Mouse (Mus musculus) MEL (cell line): ENCODE measurements around the gene Svbp. TPM values are rescaled to one million over a fixed set of nuclear protein-coding genes. Genes with fewer than 3 reads are reported as not detected.

Source experiments
- DNase-seq: peaks from one replicate; pipeline ENCODE4 v3.0.0; 2011; ENCODE audit warnings: low read depth, low spot score
- H3K27ac ChIP-seq: 2 replicates; pipeline ENCODE4 v1.5.1; 2012; ENCODE audit warnings: low read depth, mild to moderate bottlenecking, control low read depth, low read length, moderate library complexity; ENCODE audit not compliant: control insufficient read depth
- H3K27me3 ChIP-seq, 2 experiments: fragments of 150-350 bp in 1 of 2; sonication (generic) in 1 of 2; 2 replicates each; pipeline ENCODE4 v1.6.1; 2012; ENCODE audit warnings: low read length in 2 of 2, mild to moderate bottlenecking in 2 of 2, improper control_type of control experiment in 1 of 2, moderate library complexity in 1 of 2; ENCODE audit not compliant: insufficient read depth in 2 of 2, control insufficient read depth in 1 of 2
- H3K36me3 ChIP-seq, 2 experiments: 2 replicates each; pipeline ENCODE4 v1.6.1; 2012 to 2014; ENCODE audit warnings: low read length in 2 of 2, improper control_type of control experiment in 1 of 2, inconsistent platforms in 1 of 2, mild to moderate bottlenecking in 1 of 2; ENCODE audit not compliant: insufficient read depth in 2 of 2, control insufficient read depth in 1 of 2
- H3K4me1 ChIP-seq, 2 experiments: fragments of 150-350 bp in 1 of 2; sonication (generic) in 1 of 2; 2 replicates each; pipeline ENCODE4 v1.6.1; 2012; ENCODE audit warnings: low read length in 2 of 2, improper control_type of control experiment in 1 of 2, mild to moderate bottlenecking in 1 of 2; ENCODE audit not compliant: insufficient read depth in 2 of 2, control insufficient read depth in 1 of 2
- H3K4me3 ChIP-seq, 2 experiments: fragments of 150-350 bp in 1 of 2; sonication (generic) in 1 of 2; 2 replicates each; pipeline ENCODE4 v1.5.1; 2012; ENCODE audit warnings: low read depth in 2 of 2, low read length in 2 of 2, mild to moderate bottlenecking in 2 of 2, moderate library complexity in 2 of 2, control low read depth in 1 of 2, improper control_type of control experiment in 1 of 2; ENCODE audit not compliant: control insufficient read depth in 1 of 2, insufficient read depth in 1 of 2
- H3K79me2 ChIP-seq: 2 replicates; pipeline ENCODE4 v1.6.1; 2012; ENCODE audit warnings: mild to moderate bottlenecking, low read length, moderate library complexity; ENCODE audit not compliant: control insufficient read depth, poor library complexity, insufficient read depth
- H3K9ac ChIP-seq: 2 replicates; pipeline ENCODE4 v1.6.1; 2012; ENCODE audit warnings: low read depth, mild to moderate bottlenecking, control low read depth, low read length, moderate library complexity; ENCODE audit not compliant: control insufficient read depth, poor library complexity, severe bottlenecking
- H3K9me3 ChIP-seq: fragments of 150-350 bp; sonication (generic); replicated peaks from 2 replicates; pipeline ENCODE4 v1.6.1; 2012; ENCODE audit warnings: mild to moderate bottlenecking, low read length, improper control_type of control experiment, moderate library complexity; ENCODE audit not compliant: insufficient read depth
- E2F4 ChIP-seq: IDR thresholded peaks from 2 replicates; pipeline ENCODE4 v1.6.1; 2011; ENCODE audit warnings: low read depth, low read length, improper control_type of control experiment, borderline replicate concordance
- EP300 ChIP-seq, 2 experiments: IDR thresholded peaks; 2 replicates each; pipeline ENCODE4 v1.6.1; 2011; ENCODE audit warnings: improper control_type of control experiment in 2 of 2, low read length in 2 of 2, low read depth in 1 of 2, mild to moderate bottlenecking in 1 of 2
- HCFC1 ChIP-seq: IDR thresholded peaks from 2 replicates; pipeline ENCODE4 v1.6.1; 2012; ENCODE audit warnings: low read depth, mild to moderate bottlenecking, inconsistent platforms, low read length, improper control_type of control experiment, moderate library complexity
- MAFK ChIP-seq: IDR thresholded peaks from 2 replicates; pipeline ENCODE4 v1.6.1; 2011; ENCODE audit warnings: low read depth, mild to moderate bottlenecking, low read length, improper control_type of control experiment, borderline replicate concordance
- MAZ ChIP-seq: IDR thresholded peaks from 2 replicates; pipeline ENCODE4 v1.6.1; 2012; ENCODE audit warnings: low read depth, mild to moderate bottlenecking, inconsistent platforms, low read length, improper control_type of control experiment
- NELFE ChIP-seq: IDR thresholded peaks from 2 replicates; pipeline ENCODE4 v1.6.1; 2011; ENCODE audit warnings: low read depth, low read length, improper control_type of control experiment
- POLR2A ChIP-seq, 2 experiments: IDR thresholded peaks; 2 replicates each; pipeline ENCODE4 v1.6.1; 2011 to 2012; ENCODE audit warnings: low read length in 2 of 2, mild to moderate bottlenecking in 2 of 2, control low read depth in 1 of 2, improper control_type of control experiment in 1 of 2, low read depth in 1 of 2, moderate library complexity in 1 of 2; ENCODE audit not compliant: control insufficient read depth in 1 of 2, insufficient read depth in 1 of 2, poor library complexity in 1 of 2
- RAD21 ChIP-seq: IDR thresholded peaks from 2 replicates; pipeline ENCODE4 v1.6.1; 2011; ENCODE audit warnings: mild to moderate bottlenecking, low read depth, low read length, improper control_type of control experiment
- SMC3 ChIP-seq: IDR thresholded peaks from 2 replicates; pipeline ENCODE4 v1.6.1; 2011; ENCODE audit warnings: low read depth, low read length, improper control_type of control experiment
- TAL1 ChIP-seq: IDR thresholded peaks from 2 replicates; pipeline ENCODE4 v1.6.1; 2012; ENCODE audit warnings: mild to moderate bottlenecking, inconsistent platforms, low read length, moderate library complexity, mixed read lengths
- TBP ChIP-seq: IDR thresholded peaks from 2 replicates; pipeline ENCODE4 v1.8.0; 2011; ENCODE audit warnings: low read depth, low read length, improper control_type of control experiment
- USF2 ChIP-seq, 2 experiments: IDR thresholded peaks; 2 replicates each; pipeline ENCODE4 v1.6.1; 2011 to 2012; ENCODE audit warnings: improper control_type of control experiment in 2 of 2, low read length in 2 of 2, borderline replicate concordance in 1 of 2, inconsistent platforms in 1 of 2, low read depth in 1 of 2, mild to moderate bottlenecking in 1 of 2; ENCODE audit not compliant: insufficient read depth in 1 of 2
- ZKSCAN1 ChIP-seq: IDR thresholded peaks from 2 replicates; pipeline ENCODE4 v1.6.1; 2012; ENCODE audit warnings: low read depth, mild to moderate bottlenecking, inconsistent platforms, low read length, improper control_type of control experiment, moderate library complexity
- polyA plus RNA-seq, 2 experiments: library from polyadenylated mRNA; stranded (reverse) in 1 of 2; unstranded in 1 of 2; fragments of >175 nt in 1 of 2; fragments of >200 nt in 1 of 2; gene quantifications; 2 replicates each; pipeline versions ENCODE4 v1.2.1 to v1.2.4; 2012; ENCODE audit warnings: low replicate concordance in 2 of 2, low read depth in 1 of 2; ENCODE audit not compliant: insufficient read length in 2 of 2, insufficient read depth in 1 of 2, missing spikeins in 1 of 2
- total RNA-seq: library from RNA; depleted of rRNA; stranded (reverse); fragments of 300-350 nt; gene quantifications from 2 replicates; pipeline ENCODE4 v1.2.3, GENCODE M21; 2012; rRNA removed

Gene Svbp
- total and polyA plus RNA-seq, 3 experiments, result 63.7 to 131 TPM; not detected in 1

DNA sequence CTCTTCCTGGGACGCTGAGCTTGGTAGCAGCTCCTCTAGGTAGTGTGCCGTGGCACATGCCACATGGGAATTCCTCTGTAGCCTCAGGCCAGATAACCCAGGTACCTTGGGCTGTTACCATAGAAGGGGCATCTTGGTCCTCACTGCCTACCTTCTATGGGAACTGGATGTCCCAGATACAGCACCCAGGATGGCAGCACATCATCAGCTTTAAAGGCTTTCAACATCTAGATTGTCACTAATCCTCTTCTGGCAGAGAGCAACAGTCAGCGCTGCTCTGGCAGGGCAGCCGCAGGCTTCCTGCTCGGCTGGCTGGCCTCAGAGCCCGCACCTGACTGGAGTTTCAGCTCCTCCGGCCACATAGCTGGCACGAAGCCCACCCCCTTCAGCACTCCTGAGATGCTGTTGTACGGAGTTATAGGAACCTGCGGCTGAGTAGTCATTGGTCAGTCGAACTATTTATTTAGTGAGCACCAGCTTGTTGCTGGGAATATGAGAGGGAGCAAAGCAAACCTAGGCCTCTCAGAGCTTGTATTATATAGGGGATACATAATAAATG is 53.4 kb downstream of the Svbp start:
- Histone ChIP-seq H3K9ac (no peak overlapping the region), H3K79me2 (no peaks in the 10 kb centered on the region), H3K36me3 (no peaks in the 10 kb centered on the region), H3K27ac (no peak overlapping the region), H3K4me3 (no peak overlapping the region)
- TF ChIP-seq TBP, result no peak
- no peak for TF ChIP-seq EP300 (IDR thresholded peaks at IDR 0.05; ENCODE audit: low read depth in 1 of 2, low read length in 2 of 2)
- TF ChIP-seq SMC3, result no peak
- TF ChIP-seq USF2 (IDR thresholded peaks at IDR 0.05; ENCODE audit: borderline replicate concordance in 1 of 2, insufficient read depth in 1 of 2, low read depth in 1 of 2, low read length in 2 of 2), result no peak
- TF ChIP-seq ZKSCAN1, result no peak
- TF ChIP-seq HCFC1, result no peak
- TF ChIP-seq MAZ, result no peak
- TF ChIP-seq MAFK, result no peak
- no peak for TF ChIP-seq POLR2A (IDR thresholded peaks at IDR 0.05; ENCODE audit: control insufficient read depth in 1 of 2, insufficient read depth in 1 of 2, low read depth in 1 of 2, low read length in 2 of 2, poor library complexity in 1 of 2)
- TF ChIP-seq E2F4, result no peak
- TF ChIP-seq NELFE, result no peak
- TF ChIP-seq RAD21, result no peak
- no peak for TF ChIP-seq TAL1
- TF ChIP-seq, all 39 proteins: peak for 0
- DNase-seq, result no peak
- Histone ChIP-seq H3K27me3 (no peaks in the 10 kb centered on the region), H3K9me3 (no peaks in the 10 kb centered on the region), H3K4me1 (no peaks in the 10 kb centered on the region)

Other genes starting within 250 kb of the Svbp start
- not detected in 2 replicates for gene Lao1, start 233.7 kb upstream of the Svbp start, total RNA-seq
- not detected for gene Lao1, start 233.7 kb upstream of the Svbp start, polyA plus RNA-seq
- gene Slc2a1, start 86.6 kb upstream of the Svbp start, total RNA-seq, result 15.9 and 47.3 TPM in 2 replicates
- 10 to 100 TPM in 1 of 2 experiments, not detected in 1; 99.5 TPM for gene Slc2a1, start 86.6 kb upstream of the Svbp start, polyA plus RNA-seq
- gene Zfp691, start 21.1 kb upstream of the Svbp start, total RNA-seq, result 6.3 and 6.7 TPM in 2 replicates
- 1 to 10 TPM in 1 of 2 experiments, not detected in 1; 9.9 TPM for gene Zfp691, start 21.1 kb upstream of the Svbp start, polyA plus RNA-seq
- gene Ermap, start 5.3 kb upstream of the Svbp start, total RNA-seq, result 125 and 138 TPM in 2 replicates
- gene Ermap, start 5.3 kb upstream of the Svbp start, polyA plus RNA-seq, result 100 to 1,000 TPM in 1 of 2 experiments, 10 to 100 TPM in 1; 44.1 to 247 TPM
- gene Tmem269, start 22.9 kb downstream of the Svbp start, total RNA-seq, result not detected in 2 replicates
- gene Tmem269, start 22.9 kb downstream of the Svbp start, polyA plus RNA-seq, result under 1 TPM in 1 of 2 experiments, not detected in 1; 0.07 TPM
- 12.3 and 12.8 TPM in 2 replicates for gene AU022252, start 37.4 kb downstream of the Svbp start, total RNA-seq
- gene AU022252, start 37.4 kb downstream of the Svbp start, polyA plus RNA-seq, result 10 to 100 TPM in 1 of 2 experiments, not detected in 1; 24.9 TPM
- 12.9 and 15.7 TPM in 2 replicates for gene P3h1, start 37.6 kb downstream of the Svbp start, total RNA-seq
- gene P3h1, start 37.6 kb downstream of the Svbp start, polyA plus RNA-seq, result 10 to 100 TPM in 1 of 2 experiments, not detected in 1; 30.2 TPM
- gene Cldn19, start 60.1 kb downstream of the Svbp start, total RNA-seq, result not detected in 2 replicates
- gene Cldn19, start 60.1 kb downstream of the Svbp start, polyA plus RNA-seq, result not detected
- 979 and 1,115 TPM in 2 replicates for gene Ybx1, start 99.3 kb downstream of the Svbp start, total RNA-seq
- 1,000 to 10,000 TPM; 2,172 to 2,666 TPM for gene Ybx1, start 99.3 kb downstream of the Svbp start, polyA plus RNA-seq
- 211 and 246 TPM in 2 replicates for gene Ppih, start 125.2 kb downstream of the Svbp start, total RNA-seq
- gene Ppih, start 125.2 kb downstream of the Svbp start, polyA plus RNA-seq, result 100 to 1,000 TPM; 140 to 199 TPM
- gene Ccdc30, start 220.2 kb downstream of the Svbp start, total RNA-seq, result not detected in 2 replicates
- gene Ccdc30, start 220.2 kb downstream of the Svbp start, polyA plus RNA-seq, result not detected
- gene Ppcs, start 227.1 kb downstream of the Svbp start, total RNA-seq, result 7.6 and 8.4 TPM in 2 replicates
- gene Ppcs, start 227.1 kb downstream of the Svbp start, polyA plus RNA-seq, result 1 to 10 TPM in 1 of 2 experiments, not detected in 1; 7.4 TPM
- not detected in 2 replicates for gene Zmynd12, start 227.5 kb downstream of the Svbp start, total RNA-seq
- gene Zmynd12, start 227.5 kb downstream of the Svbp start, polyA plus RNA-seq, result under 1 TPM in 1 of 2 experiments, not detected in 1; 0.04 TPM